Mouse (Mus musculus) left cerebral cortex, adult 2 months (tissue): ENCODE results near the gene Cars2. TPM values are rescaled to one million over a fixed set of nuclear protein-coding genes. Genes with fewer than 3 reads are reported as not detected.
"Not testable (repeated sequence)": the region's sequence is repeated elsewhere in the genome, so short reads cannot be mapped to it uniquely, and the experiment has no call there.

ENCODE experiments used
- DNase-seq, 2 experiments: peaks; one replicate each; pipeline ENCODE4 v3.0.0; 2021 to 2022; ENCODE audit warnings: low spot score in 2 of 2, mixed read lengths in 1 of 2; ENCODE audit errors: extremely low spot score in 1 of 2
- H3K27ac ChIP-seq: fragments of 200-600 bp; 2 replicates; pipeline ENCODE4 v1.8.1; 2022
- H3K4me3 ChIP-seq: fragments of 200-600 bp; 2 replicates; pipeline ENCODE4 v1.8.1; 2022
- CTCF ChIP-seq: fragments of 200-600 bp; IDR thresholded peaks from 2 replicates; pipeline ENCODE4 v1.8.1; 2022; ENCODE audit warnings: antibody characterized with exemption, mild to moderate bottlenecking, moderate library complexity
- intact Hi-C: fragments of 180-260 bp; cut with DNase I; formaldehyde crosslinking; loops from one replicate; pipeline ENCODE4 v1.15.1; 2025
- total RNA-seq, 2 experiments: library from RNA; stranded (reverse); gene quantifications; 2 replicates each; pipeline ENCODE4 v1.2.3; 2021

The Cars2 gene
- total RNA-seq, 2 experiments from 2014 or later, result 20.5 to 22.4 TPM

GRCm38 (mm10) chr8:11569260-11570097, 18.9 kb upstream of the Cars2 start:
- H3K27ac ChIP-seq, result no peak overlapping the region
- intact Hi-C loops, result no loop called here
- DNase-seq, result no peak
- no peak overlapping the region for H3K4me3 ChIP-seq
- no peak for TF ChIP-seq CTCF

- H3K4me3 ChIP-seq, DNase-seq, H3K27ac ChIP-seq, intact Hi-C loops: not testable (repeated sequence)
Observed at GRCm38 (mm10) chr8:11568193-11568592, 17.6 kb upstream of the Cars2 start.

DNA sequence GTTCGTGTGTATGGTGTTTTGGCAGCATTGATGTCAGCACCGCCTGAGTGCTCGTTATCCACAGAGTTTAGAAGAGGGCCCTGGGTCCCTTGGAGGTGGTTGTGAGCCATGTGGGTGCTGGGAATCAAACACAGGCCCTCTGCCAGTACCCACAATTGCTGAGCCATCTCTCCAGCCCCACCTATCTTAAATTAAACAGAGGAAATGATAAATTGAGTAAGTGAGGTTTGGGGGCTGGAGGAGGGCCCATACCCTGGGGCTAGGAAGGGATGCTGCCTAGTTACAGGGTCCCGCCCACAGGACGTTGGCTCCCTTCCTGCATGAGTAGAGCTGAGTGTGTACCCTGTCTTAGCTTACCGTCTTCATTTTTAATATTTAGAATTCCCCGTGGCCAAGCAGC, 14.1 kb upstream of the Cars2 start:
- TF ChIP-seq CTCF, result no peak
- no peak overlapping the region for H3K4me3 ChIP-seq
- no peak for DNase-seq
- intact Hi-C loops, result no loop called here
- no peak overlapping the region for H3K27ac ChIP-seq

DNA sequence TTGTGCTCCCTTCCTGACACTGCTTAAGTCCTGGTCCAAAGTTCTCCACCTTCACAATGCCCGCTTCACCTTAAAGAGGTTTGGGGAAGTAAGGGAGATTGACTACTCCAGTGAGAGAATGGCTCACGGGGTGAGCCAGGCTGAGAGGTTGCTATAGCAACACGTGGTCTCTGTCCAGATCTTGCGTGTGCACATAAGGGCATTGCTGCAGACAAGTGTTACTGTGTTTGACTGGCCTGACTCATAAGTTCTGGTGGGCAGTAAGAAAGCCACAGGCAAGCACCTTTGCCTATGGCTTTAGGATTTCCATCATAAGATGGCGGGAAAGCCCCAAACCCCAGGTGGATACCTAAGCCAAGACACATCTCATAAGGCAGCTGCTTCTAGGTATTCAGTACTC, 13.7 kb upstream of the Cars2 start:
- no peak for DNase-seq
- H3K4me3 ChIP-seq, result no peak overlapping the region
- H3K27ac ChIP-seq, result no peak overlapping the region
- intact Hi-C loops, result no loop called here
- no peak for TF ChIP-seq CTCF

DNA sequence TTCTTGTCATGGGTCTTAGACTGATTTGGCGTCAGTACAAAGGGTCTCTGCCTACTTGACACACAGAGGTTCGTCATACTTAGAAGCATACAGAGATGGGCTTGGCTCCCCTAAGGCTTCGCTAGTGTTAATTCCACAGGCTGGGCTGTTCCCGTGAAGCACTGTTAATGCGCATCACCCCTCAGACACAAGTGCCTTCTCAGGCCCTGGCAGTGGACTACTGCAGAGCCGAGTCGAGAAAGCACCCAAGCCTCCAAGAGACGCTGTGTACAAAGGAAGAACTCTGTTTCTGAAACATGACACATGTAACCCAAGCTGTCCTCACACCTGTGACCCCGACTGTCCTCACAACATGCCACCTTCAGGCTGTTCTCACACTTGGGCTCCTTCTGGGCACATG, 9.6 kb upstream of the Cars2 start:
- intact Hi-C loops, result no loop called here
- Histone ChIP-seq H3K4me3 (no peak overlapping the region), H3K27ac (no peak overlapping the region)
- TF ChIP-seq CTCF, result no peak
- no peak for DNase-seq

DNA sequence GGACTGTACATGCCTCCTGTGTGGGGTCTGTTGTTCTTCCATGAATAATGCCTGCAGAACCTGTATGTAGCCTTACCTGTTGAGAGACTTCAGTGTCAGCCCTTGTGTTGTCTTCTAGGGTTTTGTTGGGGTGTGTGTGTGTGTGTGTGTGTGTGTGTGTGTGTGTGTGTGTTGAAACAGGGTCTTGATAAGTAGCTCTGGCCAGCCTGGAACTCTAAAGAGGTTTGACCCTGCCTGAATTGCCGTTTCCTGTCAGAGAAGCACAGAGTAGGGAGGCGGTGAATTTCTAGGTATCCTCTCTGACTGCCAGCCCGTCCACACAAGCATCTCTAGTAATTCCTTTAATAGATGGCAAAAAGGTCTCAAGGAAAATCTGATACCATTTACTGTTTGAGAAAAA, 8.9 kb upstream of the Cars2 start:
- intact Hi-C loops, result loop anchor here (5.0 to 10.0 kb wide), 4 partner anchors 58 to 1585 kb away; partner anchors contain the start of genes 1700016D06Rik, Abhd13, Lig4 and Naxd

DNA sequence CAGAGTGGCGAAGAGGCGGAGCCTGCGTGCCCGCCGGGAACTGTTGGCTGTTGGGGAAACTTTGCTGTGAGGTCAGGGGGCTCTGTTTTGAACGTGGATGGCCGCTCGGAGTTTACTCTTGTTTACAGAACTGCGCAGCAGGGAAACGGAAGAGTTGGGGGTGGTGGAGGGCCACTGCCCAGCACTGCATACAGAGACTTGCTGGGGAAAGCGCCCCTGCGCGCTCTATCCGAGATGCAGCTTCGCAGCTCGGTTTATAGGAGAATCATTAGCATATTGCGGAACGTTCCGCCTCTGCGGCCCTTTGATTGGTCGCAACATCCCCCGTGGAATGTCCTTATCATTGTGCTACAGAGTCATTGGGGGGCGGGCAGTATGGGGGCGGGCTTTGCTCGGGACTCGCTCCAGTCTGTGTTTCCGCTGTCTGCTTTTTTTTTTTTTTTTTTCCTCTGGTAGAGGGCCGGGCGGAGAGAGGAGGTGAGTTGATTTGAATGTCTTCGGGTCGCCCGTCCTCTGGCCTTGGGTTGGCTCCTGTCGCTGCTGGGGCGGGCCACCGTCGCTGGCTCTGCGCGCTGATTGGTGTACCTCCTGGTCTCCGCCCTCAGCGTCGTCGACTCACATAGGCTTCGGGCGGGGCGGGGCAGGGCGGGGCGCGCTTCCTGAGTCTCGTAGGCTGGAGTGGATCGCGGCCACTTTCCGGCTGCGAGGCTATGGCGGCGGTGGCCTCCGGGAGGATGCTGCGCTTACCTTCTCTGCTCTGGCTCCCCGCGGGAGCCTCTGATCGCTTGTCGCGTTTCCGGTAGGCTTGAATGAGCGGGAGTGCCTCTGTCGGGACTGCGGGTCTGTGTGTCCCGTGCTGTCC, 7.4 kb upstream of the Cars2 start:
- DNase-seq, result peak; percentile 92 to 95
- Histone ChIP-seq H3K27ac (peak overlapping the region; percentile 96), H3K4me3 (peak overlapping the region; percentile 97)
- TF ChIP-seq CTCF, result no peak; the same call in 1 of the 2 replicates
- intact Hi-C loops, result loop anchor here (5.0 to 10.0 kb wide), 4 partner anchors 59 to 1583 kb away; partner anchors contain the start of genes 1700016D06Rik, Abhd13, Lig4 and Naxd

More for the DNA sequence above, 8.9 kb upstream of the Cars2 start:
- H3K27ac ChIP-seq, result no peak overlapping the region
- no peak overlapping the region for H3K4me3 ChIP-seq
- DNase-seq, result no peak
- no peak for TF ChIP-seq CTCF

DNA sequence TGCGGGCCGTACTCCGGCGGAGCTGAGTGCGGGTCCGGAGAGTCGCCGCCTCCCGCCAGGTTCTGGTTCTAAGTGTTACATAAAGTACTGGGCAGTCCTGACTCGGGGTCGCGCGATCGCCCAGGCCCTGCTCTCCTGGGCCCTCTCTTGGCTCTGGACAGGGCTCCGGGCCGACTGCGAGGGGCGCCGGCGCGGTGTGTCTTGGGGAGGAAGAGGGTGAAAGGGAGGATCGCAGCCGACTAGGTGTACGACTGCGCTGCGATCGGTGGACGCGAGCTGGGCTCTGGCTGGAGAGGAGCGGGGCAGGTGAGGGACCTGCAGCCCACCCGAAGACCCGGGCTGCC, 6.8 kb upstream of the Cars2 start:
- Histone ChIP-seq H3K4me3 (peak overlapping the region; percentile 97), H3K27ac (peak overlapping the region; percentile 96)
- no peak for TF ChIP-seq CTCF
- no peak for DNase-seq
- intact Hi-C loops, result loop anchor here (5.0 to 10.0 kb wide), 4 partner anchors 60 to 1583 kb away; partner anchors contain the start of genes 1700016D06Rik, Abhd13, Lig4 and Naxd

DNA sequence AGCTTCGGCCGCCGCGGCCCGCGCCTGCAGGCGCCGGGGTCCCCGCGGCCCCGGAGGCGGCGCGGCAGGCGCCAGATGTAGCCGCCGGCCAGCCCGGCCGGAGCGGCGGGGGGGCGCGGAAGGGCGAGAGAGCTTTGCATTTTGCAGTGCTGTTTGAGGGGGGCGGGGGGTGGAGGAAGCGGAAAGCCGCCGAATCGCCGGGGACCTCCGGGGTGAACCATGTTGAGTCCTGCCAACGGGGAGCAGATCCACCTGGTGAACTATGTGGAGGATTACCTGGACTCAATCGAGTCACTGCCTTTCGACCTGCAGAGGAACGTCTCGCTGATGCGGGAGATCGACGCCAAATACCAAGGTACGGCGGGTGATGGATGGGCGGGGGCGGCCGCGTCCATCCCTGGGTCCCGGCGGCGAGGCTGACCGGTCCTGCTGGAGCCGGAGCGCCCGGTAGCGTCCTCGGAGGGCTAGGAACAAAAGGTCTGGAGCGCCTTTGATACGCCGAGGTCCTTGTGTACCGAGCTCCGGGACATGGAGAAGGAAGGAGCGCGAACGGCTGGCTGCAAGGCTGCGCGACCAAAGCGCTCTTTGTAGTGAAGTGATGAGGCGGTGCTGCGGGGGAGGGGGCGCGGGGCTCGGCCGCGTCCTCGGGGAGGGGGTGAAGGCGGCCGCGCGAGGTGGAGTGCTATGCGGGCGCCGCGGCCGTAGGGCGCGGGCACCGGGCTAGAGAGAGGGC, 6.3 kb upstream of the Cars2 start:
- peak; percentile 49 for DNase-seq
- Histone ChIP-seq H3K4me3 (peak overlapping the region; percentile 97), H3K27ac (peak overlapping the region; percentile 96)
- intact Hi-C loops, result loop anchor here (5.0 to 10.0 kb wide), 4 partner anchors 60 to 1582 kb away; partner anchors contain the start of genes 1700016D06Rik, Abhd13, Lig4 and Naxd
- TF ChIP-seq CTCF, result no peak

DNA sequence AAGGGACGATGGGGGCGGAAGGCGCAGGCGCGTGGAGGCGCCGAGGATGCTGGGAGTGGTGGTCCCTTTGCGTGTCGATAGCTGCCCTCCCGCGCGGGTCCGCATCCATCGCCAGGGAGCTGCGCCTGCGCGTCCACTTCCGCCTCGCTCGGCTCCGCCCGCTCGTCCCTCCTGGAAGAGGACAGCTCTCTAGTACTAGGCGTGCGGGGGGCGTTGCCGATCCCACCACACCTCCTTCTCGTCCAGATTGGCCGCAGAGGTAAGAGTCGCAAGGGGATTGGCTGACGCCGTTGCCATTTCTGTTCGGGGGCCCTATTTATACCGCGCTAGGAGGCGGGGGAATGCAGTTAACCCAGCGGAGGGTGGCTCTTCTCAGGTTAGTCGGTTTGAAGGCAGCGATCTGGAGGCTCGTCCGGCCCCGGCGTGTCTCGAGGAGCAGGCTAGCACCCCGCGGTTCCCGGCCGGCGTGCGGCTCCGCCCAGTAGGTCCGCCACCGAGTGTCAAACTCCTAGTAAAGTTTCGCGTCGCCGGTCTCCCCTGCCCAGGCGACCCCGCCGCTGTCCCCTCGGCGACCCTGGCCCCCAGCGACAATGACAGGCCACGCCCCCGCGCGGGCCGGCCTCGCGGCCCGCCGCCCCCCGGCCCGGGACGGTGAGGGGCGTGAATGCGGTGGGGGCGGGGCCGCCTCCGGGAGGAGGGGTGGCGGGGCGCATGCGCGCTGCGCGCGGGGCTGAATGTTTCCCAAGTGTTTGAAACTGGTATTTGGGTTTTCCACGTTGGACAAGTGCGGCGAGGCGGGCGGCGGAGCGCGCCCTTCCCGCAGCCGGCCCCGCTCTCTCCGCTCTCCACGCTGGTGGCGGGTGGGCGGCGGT, 5.4 kb upstream of the Cars2 start:
- no peak for TF ChIP-seq CTCF
- Histone ChIP-seq H3K4me3 (peak overlapping the region; percentile 97), H3K27ac (peak overlapping the region; percentile 98)
- peak; percentile 99 to 100 for DNase-seq
- intact Hi-C loops, result loop anchor here (1.0 to 10.0 kb wide), 5 partner anchors 59 to 1581 kb away; partner anchors contain the start of genes 1700016D06Rik, Abhd13, Ankrd10 and Lig4
